Mouse (Mus musculus): ENCODE results near the gene Gm49711. TPM values are rescaled to one million over a fixed set of nuclear protein-coding genes. Genes with fewer than 3 reads are reported as not detected.

Gene Gm49711
- total RNA-seq, 1 experiment: not detected

- no peaks in the 10 kb centered on the region for H3K9me3 ChIP-seq (ENCODE audit: control insufficient read depth, insufficient read depth, low read depth, low read length)
- in situ Hi-C loops (cut with MboI; ENCODE audit: low sequenced_read_pairs in 2 of 2, unreplicated experiment in 2 of 2): no loop called here
Measured at GRCm38 (mm10) chr16:92127226-92127625, 69.1 kb downstream of the Gm49711 start.

GRCm38 (mm10) chr16:92127666-92128065 is 69.5 kb downstream of the Gm49711 start:
- H3K9me3 ChIP-seq (ENCODE audit: control insufficient read depth, insufficient read depth, low read depth, low read length): no peaks in the 10 kb centered on the region
- in situ Hi-C loops (cut with MboI; ENCODE audit: low sequenced_read_pairs in 2 of 2, unreplicated experiment in 2 of 2): no loop called here
- no peak for TF ChIP-seq HCFC1 (IDR thresholded peaks at IDR 0.05; ENCODE audit: borderline replicate concordance, insufficient read depth, low read length)
- TF ChIP-seq ZNF384 (IDR thresholded peaks at IDR 0.05; ENCODE audit: low read depth, low read length): no peak
- no peak for TF ChIP-seq ZC3H11A (IDR thresholded peaks at IDR 0.05; ENCODE audit: borderline replicate concordance, low read depth, low read length)
- no peak for TF ChIP-seq CHD2 (IDR thresholded peaks at IDR 0.05; ENCODE audit: low read depth, low read length)
- no peak for TF ChIP-seq MAFK (IDR thresholded peaks at IDR 0.05; ENCODE audit: insufficient read depth, low read depth, low read length)

More at GRCm38 (mm10) chr16:92127226-92127625, 69.1 kb downstream of the Gm49711 start:
- Histone ChIP-seq H3K36me3 (ENCODE audit: control insufficient read depth, insufficient read depth, low read length, poor library complexity, severe bottlenecking) (no peaks in the 10 kb centered on the region), H3K9ac (ENCODE audit: insufficient read depth, low read depth, low read length, poor library complexity, severe bottlenecking) (no peak overlapping the region), H3K4me3 (ENCODE audit: insufficient read depth in 1 of 2, low read depth in 1 of 2, low read length in 2 of 2, poor library complexity in 1 of 2, severe bottlenecking in 1 of 2) (no peak overlapping the region), H3K27ac (ENCODE audit: insufficient read depth, low read depth, low read length, poor library complexity, severe bottlenecking) (no peak overlapping the region), H3K4me1 (ENCODE audit: control insufficient read depth in 2 of 2, insufficient read depth in 2 of 2, low read length in 2 of 2, poor library complexity in 1 of 2) (peaks cover 0 to 2% of the 10 kb centered on the region in 2 experiments; a peak in 2 of 4 replicates)
- DNase-seq (ENCODE audit: low read depth, low spot score): no peak
- TF ChIP-seq ZNF384 (IDR thresholded peaks at IDR 0.05; ENCODE audit: low read depth, low read length): no peak
- no peak for TF ChIP-seq CHD2 (IDR thresholded peaks at IDR 0.05; ENCODE audit: low read depth, low read length)
- TF ChIP-seq ZC3H11A (IDR thresholded peaks at IDR 0.05; ENCODE audit: borderline replicate concordance, low read depth, low read length): no peak
- TF ChIP-seq MAFK (IDR thresholded peaks at IDR 0.05; ENCODE audit: insufficient read depth, low read depth, low read length): no peak
- TF ChIP-seq HCFC1 (IDR thresholded peaks at IDR 0.05; ENCODE audit: borderline replicate concordance, insufficient read depth, low read length): no peak

GRCm38 (mm10) chr16:92129843-92130242 is 71.7 kb downstream of the Gm49711 start:
- TF ChIP-seq ZNF384 (IDR thresholded peaks at IDR 0.05; ENCODE audit: low read depth, low read length) (no peak), ZC3H11A (IDR thresholded peaks at IDR 0.05; ENCODE audit: borderline replicate concordance, low read depth, low read length) (no peak), CHD2 (IDR thresholded peaks at IDR 0.05; ENCODE audit: low read depth, low read length) (no peak), HCFC1 (IDR thresholded peaks at IDR 0.05; ENCODE audit: borderline replicate concordance, insufficient read depth, low read length) (no peak), MAFK (IDR thresholded peaks at IDR 0.05; ENCODE audit: insufficient read depth, low read depth, low read length) (no peak)
- peaks cover 0 to 2% of the 10 kb centered on the region in 2 experiments; a peak in 2 of 4 replicates for H3K4me1 ChIP-seq (ENCODE audit: control insufficient read depth in 2 of 2, insufficient read depth in 2 of 2, low read length in 2 of 2, poor library complexity in 1 of 2)
- H3K4me3 ChIP-seq (ENCODE audit: insufficient read depth in 1 of 2, low read depth in 1 of 2, low read length in 2 of 2, poor library complexity in 1 of 2, severe bottlenecking in 1 of 2): no peak overlapping the region
- no peaks in the 10 kb centered on the region for H3K36me3 ChIP-seq (ENCODE audit: control insufficient read depth, insufficient read depth, low read length, poor library complexity, severe bottlenecking)
- H3K9ac ChIP-seq (ENCODE audit: insufficient read depth, low read depth, low read length, poor library complexity, severe bottlenecking): no peak overlapping the region
- H3K9me3 ChIP-seq (ENCODE audit: control insufficient read depth, insufficient read depth, low read depth, low read length): no peaks in the 10 kb centered on the region
- DNase-seq (ENCODE audit: low read depth, low spot score): no peak
- no peak overlapping the region for H3K27ac ChIP-seq (ENCODE audit: insufficient read depth, low read depth, low read length, poor library complexity, severe bottlenecking)
- in situ Hi-C loops (cut with MboI; ENCODE audit: low sequenced_read_pairs in 2 of 2, unreplicated experiment in 2 of 2): no loop called here

More at GRCm38 (mm10) chr16:92127666-92128065, 69.5 kb downstream of the Gm49711 start:
- Histone ChIP-seq H3K9ac (ENCODE audit: insufficient read depth, low read depth, low read length, poor library complexity, severe bottlenecking) (no peak overlapping the region), H3K27ac (ENCODE audit: insufficient read depth, low read depth, low read length, poor library complexity, severe bottlenecking) (no peak overlapping the region), H3K4me3 (ENCODE audit: insufficient read depth in 1 of 2, low read depth in 1 of 2, low read length in 2 of 2, poor library complexity in 1 of 2, severe bottlenecking in 1 of 2) (no peak overlapping the region), H3K36me3 (ENCODE audit: control insufficient read depth, insufficient read depth, low read length, poor library complexity, severe bottlenecking) (no peaks in the 10 kb centered on the region), H3K4me1 (ENCODE audit: control insufficient read depth in 2 of 2, insufficient read depth in 2 of 2, low read length in 2 of 2, poor library complexity in 1 of 2) (peaks cover 0 to 2% of the 10 kb centered on the region in 2 experiments; a peak in 2 of 4 replicates)
- DNase-seq (ENCODE audit: low read depth, low spot score): no peak

GRCm38 (mm10) chr16:92132511-92132910 is 74.4 kb downstream of the Gm49711 start:
- TF ChIP-seq CHD2 (IDR thresholded peaks at IDR 0.05; ENCODE audit: low read depth, low read length) (no peak), MAFK (IDR thresholded peaks at IDR 0.05; ENCODE audit: insufficient read depth, low read depth, low read length) (no peak)
- Histone ChIP-seq H3K9me3 (ENCODE audit: control insufficient read depth, insufficient read depth, low read depth, low read length) (no peaks in the 10 kb centered on the region), H3K4me1 (ENCODE audit: control insufficient read depth in 2 of 2, insufficient read depth in 2 of 2, low read length in 2 of 2, poor library complexity in 1 of 2) (peaks cover 0 to 2% of the 10 kb centered on the region in 2 experiments; a peak in 1 of 4 replicates), H3K27ac (ENCODE audit: insufficient read depth, low read depth, low read length, poor library complexity, severe bottlenecking) (no peak overlapping the region), H3K4me3 (ENCODE audit: insufficient read depth in 1 of 2, low read depth in 1 of 2, low read length in 2 of 2, poor library complexity in 1 of 2, severe bottlenecking in 1 of 2) (no peak overlapping the region), H3K36me3 (ENCODE audit: control insufficient read depth, insufficient read depth, low read length, poor library complexity, severe bottlenecking) (no peaks in the 10 kb centered on the region), H3K9ac (ENCODE audit: insufficient read depth, low read depth, low read length, poor library complexity, severe bottlenecking) (no peak overlapping the region)
- in situ Hi-C loops (cut with MboI; ENCODE audit: low sequenced_read_pairs in 2 of 2, unreplicated experiment in 2 of 2): no loop called here
- no peak for DNase-seq (ENCODE audit: low read depth, low spot score)
